Mouse (Mus musculus): ENCODE results near the gene Pax1. TPM values are rescaled to one million over a fixed set of nuclear protein-coding genes. Genes with fewer than 3 reads are reported as not detected.

The Pax1 gene
- not detected for polyA plus RNA-seq (2014; fragmentation: Illumina TruSeq; extraction: RNeasy Lipid Tissue Mini Kit (QIAGEN cat#74804); ENCODE audit: low read depth, low replicate concordance)

GRCm38 (mm10) chr2:147361581-147361980, at the start of gene Pax1:
Gene Pax1 (plus strand): TSS chr2:147361925.

Other genes with a start within 250 kb of the Pax1 start
- not detected for gene Nkx2-2, start 167.7 kb upstream of the Pax1 start, polyA plus RNA-seq (2014; fragmentation: Illumina TruSeq; extraction: RNeasy Lipid Tissue Mini Kit (QIAGEN cat#74804); ENCODE audit: low read depth, low replicate concordance)

Data from heart, adult 10 weeks (tissue).